Mouse (Mus musculus): ENCODE results near the gene Rnf141. TPM values are rescaled to one million over a fixed set of nuclear protein-coding genes. Genes with fewer than 3 reads are reported as not detected.

Rnf141 gene
- total RNA-seq, 2 experiments from 2014 or later: 31.9 to 41.0 TPM

- no peak for DNase-seq (ENCODE audit: low spot score)
- intact Hi-C loops (cut with DNase I): loop anchor here (5.0 to 10.0 kb wide), 3 partner anchors 256 to 516 kb away; no protein-coding TSS in a partner anchor
Measured at GRCm38 (mm10) chr7:110803131-110803530, 41.1 kb downstream of the Rnf141 start.

- intact Hi-C loops (cut with DNase I): loop anchor here (1.0 to 10.0 kb wide), 5 partner anchors 34 to 514 kb away; no protein-coding TSS in a partner anchor
- peak; percentile 51 for DNase-seq (ENCODE audit: low spot score)
Measured at GRCm38 (mm10) chr7:110801028-110801427, 43.2 kb downstream of the Rnf141 start.

DNA sequence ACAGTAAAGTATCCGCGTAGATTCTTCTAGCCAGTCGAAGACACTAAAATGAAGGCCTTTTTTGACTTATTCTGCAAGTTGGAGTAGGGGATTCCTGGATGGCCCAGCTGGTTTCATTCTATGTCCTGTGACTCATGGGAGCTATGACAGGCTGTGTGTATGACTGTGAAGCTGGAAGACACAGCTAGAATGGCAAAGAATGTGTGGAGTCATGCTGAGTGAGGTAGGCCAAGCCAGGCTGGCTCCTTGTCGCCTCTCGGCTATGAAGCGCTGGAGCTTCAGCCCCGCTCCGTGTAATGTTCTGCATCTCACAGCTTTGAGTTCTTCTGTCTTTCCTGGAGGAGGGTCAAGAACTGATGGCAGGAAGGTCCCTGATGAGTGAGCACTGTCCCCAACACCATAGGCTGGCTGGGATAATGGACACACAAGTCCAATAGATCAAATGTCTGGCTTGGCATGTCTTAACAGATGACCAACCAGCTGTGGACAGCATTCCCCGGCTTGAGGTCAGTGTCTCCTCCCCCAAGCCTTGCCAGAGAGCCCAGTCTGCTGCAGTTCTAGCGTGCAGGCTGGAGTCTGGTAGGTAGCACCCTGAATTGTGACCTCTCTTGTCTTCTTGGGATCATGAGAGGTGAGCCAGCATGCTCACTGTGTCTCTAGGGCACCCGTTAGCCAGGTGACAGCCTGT is 46.4 kb downstream of the Rnf141 start:
- DNase-seq (ENCODE audit: low spot score): no peak
- intact Hi-C loops (cut with DNase I): no loop called here

DNA sequence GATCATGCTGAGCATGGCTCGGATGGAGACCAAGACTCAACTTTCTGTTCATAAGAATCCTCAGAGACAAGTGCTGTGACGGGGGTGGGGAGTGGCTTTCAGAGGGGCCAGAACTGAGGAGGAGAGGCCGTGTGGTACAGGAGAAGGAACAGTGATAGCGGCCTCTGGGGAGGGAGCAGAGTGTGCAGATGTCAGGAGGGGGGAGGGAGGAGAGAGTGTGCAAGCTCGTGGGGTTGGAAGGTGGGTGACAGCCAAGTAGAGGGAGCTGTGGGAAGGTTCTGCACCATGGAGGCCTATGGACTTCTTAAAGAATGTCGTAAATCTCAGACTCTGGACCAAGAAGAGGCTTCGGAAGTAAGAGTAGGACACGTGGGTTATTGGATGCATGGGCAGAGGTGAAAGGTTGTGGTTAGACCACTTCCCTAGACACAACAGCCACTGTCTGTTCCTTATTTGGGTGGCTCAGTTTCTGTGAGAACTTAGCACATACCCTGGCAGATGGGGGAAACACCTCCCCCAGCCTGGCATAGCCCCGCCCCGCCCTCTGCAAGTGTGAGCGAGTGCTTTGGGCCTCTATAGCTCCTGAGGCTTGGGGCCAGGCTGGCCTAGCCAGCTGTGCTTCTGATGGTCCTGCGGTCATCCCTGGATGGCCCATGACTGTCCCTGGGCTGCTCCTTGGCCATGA is 47.7 kb downstream of the Rnf141 start:
- intact Hi-C loops (cut with DNase I): no loop called here
- no peak for DNase-seq (ENCODE audit: low spot score)

DNA sequence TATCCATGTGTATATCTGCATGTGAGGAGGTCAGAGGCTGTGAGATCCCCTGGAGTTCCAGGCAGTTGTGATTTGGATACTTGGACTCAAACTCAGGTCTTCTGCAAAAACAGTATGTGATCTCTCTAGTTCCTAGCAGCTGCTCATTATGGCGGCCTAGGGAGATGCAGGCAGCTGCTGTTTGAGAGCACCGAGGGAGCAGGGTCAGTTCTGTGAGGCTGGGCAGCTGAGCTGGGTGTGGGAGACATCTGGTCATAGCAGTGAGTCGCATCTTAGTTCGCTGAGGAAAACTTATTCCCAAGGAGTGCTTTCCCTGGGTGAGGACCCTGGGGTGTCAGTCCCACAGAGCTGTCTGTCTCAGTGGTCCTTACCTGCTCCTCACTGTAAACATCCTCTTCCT is 49.5 kb downstream of the Rnf141 start:
- no peak for DNase-seq (ENCODE audit: low spot score)

GRCm38 (mm10) chr7:110792834-110793233 is 51.4 kb downstream of the Rnf141 start:
- intact Hi-C loops (cut with DNase I): no loop called here
- no peak for DNase-seq (ENCODE audit: low spot score)

More for the DNA sequence above, 49.5 kb downstream of the Rnf141 start:
- intact Hi-C loops (cut with DNase I): no loop called here

DNA sequence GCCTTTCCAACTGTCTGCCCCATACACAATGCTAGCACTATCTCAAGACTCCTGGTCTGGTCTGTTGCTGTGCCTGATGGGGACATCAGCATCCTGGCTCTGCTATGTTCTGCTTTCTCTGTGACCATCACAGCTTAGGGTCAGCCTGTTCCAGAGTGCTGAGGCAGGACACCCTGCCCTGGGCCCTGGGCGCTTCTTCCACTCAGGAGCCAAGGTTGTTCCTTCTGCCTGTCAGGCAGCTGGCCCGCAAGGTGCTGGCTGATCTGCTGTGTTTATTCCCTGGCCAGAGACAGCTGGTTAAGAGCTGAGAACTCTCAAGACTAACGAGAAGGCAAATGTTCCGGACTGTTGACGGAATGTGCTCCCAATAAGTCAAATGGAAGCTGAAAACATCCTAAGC is 52.1 kb downstream of the Rnf141 start:
- intact Hi-C loops (cut with DNase I): no loop called here

DNA sequence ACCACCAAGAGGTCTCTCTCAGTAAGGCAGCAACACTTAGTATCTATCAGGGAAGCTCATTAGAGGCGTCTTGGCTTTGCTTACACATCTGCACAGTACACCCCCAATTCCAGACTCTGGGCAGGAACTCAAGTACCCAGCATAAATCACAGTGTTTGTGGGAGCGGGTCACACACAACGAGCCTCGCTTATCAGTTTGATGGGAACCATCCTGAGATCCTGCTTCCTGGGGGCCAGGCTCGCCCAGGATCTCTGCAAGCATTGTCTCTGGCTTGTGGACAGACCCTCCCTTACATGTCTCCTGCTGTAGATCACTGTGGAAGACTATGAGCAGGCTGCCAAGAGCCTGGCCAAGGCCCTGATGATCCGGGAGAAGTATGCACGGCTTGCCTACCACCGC is 53.4 kb downstream of the Rnf141 start:
- no peak for DNase-seq (ENCODE audit: low spot score)
- intact Hi-C loops (cut with DNase I): no loop called here

More for the DNA sequence above, 52.1 kb downstream of the Rnf141 start:
- no peak for DNase-seq (ENCODE audit: low spot score)

GRCm38 (mm10) chr7:110787310-110787709 is 56.9 kb downstream of the Rnf141 start:
- intact Hi-C loops (cut with DNase I): loop anchor here (2.0 kb wide), 1 partner anchor 19 kb away; the partner anchor contains the start of gene Ampd3
- DNase-seq (ENCODE audit: low spot score): no peak

GRCm38 (mm10) chr7:110785741-110786146 is 58.5 kb downstream of the Rnf141 start:
- intact Hi-C loops (cut with DNase I): loop anchor here (2.0 kb wide), 1 partner anchor 17 kb away; the partner anchor contains the start of gene Ampd3
- no peak for DNase-seq (ENCODE audit: low spot score)

- intact Hi-C loops (cut with DNase I): no loop called here
- DNase-seq (ENCODE audit: low spot score): no peak
Measured at GRCm38 (mm10) chr7:110784965-110785364, 59.3 kb downstream of the Rnf141 start.

GRCm38 (mm10) chr7:110782845-110783478 is 61.3 kb downstream of the Rnf141 start:
- intact Hi-C loops (cut with DNase I): no loop called here
- no peak for DNase-seq (ENCODE audit: low spot score)

DNA sequence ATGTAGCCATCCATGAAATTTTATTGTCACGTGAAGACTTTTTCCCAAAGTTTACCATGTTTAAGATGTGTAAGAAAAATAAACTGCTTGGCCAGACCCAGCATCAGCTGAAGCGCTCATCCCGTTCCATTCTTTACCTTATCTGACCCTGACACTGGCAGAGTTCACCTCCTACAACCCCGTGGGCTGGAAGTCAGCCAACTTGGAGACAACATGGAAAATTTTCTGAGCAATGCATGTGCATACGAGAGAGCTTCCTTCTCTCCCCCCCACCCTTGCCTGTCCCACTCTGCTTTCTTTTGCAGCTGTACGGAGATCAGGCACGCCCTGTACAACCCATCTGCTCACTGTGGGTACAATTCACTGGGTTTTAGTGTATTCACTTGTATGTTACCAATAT is 62.1 kb downstream of the Rnf141 start:
- intact Hi-C loops (cut with DNase I): no loop called here
- no peak for DNase-seq (ENCODE audit: low spot score)

- intact Hi-C loops (cut with DNase I): no loop called here
Measured at GRCm38 (mm10) chr7:110781231-110781711, 63.0 kb downstream of the Rnf141 start.

DNA sequence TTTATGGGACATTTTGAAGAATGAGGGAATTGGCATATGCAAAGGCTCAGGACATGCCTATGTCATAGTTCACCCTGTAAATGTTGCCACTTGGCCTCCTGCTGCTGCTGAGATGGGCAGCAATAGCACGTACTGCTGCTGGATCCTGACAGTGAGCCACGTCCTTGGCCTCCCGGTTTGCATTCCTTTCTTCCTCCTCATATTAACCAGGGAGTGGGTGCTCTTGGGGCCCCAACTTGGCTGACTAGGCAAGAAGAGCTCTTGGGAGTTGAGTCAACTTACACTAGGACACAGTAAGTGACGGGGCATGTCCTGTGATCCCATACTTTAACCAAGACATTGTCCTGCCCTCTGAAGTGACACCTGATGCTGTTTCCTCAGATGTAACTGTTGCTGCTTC is 63.7 kb downstream of the Rnf141 start:
- intact Hi-C loops (cut with DNase I): no loop called here
- DNase-seq (ENCODE audit: low spot score): no peak

More at GRCm38 (mm10) chr7:110781231-110781711, 63.0 kb downstream of the Rnf141 start:
- no peak for DNase-seq (ENCODE audit: low spot score)

GRCm38 (mm10) chr7:110779605-110780111 is 64.6 kb downstream of the Rnf141 start:
- intact Hi-C loops (cut with DNase I): no loop called here
- DNase-seq (ENCODE audit: low spot score): no peak

- no peak for DNase-seq (ENCODE audit: low spot score)
- intact Hi-C loops (cut with DNase I): no loop called here
Measured at GRCm38 (mm10) chr7:110778933-110779332, 65.3 kb downstream of the Rnf141 start.

GRCm38 (mm10) chr7:110777146-110778001 is 66.9 kb downstream of the Rnf141 start:
- DNase-seq (ENCODE audit: low spot score): no peak
- intact Hi-C loops (cut with DNase I): no loop called here

DNA sequence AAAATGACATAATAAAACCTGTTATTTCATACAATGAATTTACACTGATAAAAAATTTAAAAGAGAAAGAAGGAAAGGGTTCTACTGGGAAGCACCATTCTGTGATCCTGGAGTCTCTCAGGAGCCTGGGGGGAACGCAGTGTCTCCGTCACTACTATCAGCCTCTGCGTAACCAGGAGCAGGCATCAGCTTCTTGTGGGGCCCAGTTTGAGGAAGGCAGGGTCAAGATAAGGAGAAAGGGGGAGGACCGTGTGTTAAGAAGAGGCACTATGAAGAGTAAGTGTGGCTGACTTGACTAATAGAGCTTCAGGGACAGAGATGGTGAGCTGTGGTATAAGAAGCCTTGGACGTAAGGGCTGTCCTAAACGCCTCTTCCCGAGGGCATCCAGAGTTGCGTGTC is 69.6 kb downstream of the Rnf141 start:
- intact Hi-C loops (cut with DNase I): no loop called here
- DNase-seq (ENCODE audit: low spot score): no peak

Data from heart, postnatal 25 days (tissue).